Mouse (Mus musculus) liver, embryonic 16.5 days (tissue): ENCODE data around the gene Cyth3. TPM values are rescaled to one million over a fixed set of nuclear protein-coding genes. Genes with fewer than 3 reads are reported as not detected.

Experiments
- ATAC-seq: fragments of 200-750 bp; cut with Nextera tagmentation; 2 replicates; pipeline ENCODE4 v1.8.0; 2017; ENCODE audit warnings: low read depth, mild to moderate bottlenecking, moderate number of reproducible peaks, moderate library complexity
- H3K27ac ChIP-seq: fragments of 300-500 bp; sonication (generic); 2 replicates; pipeline ENCODE4 v1.5.1; 2014; ENCODE audit warnings: mild to moderate bottlenecking, low read length
- H3K27me3 ChIP-seq: fragments of 300-500 bp; sonication (generic); 2 replicates; pipeline ENCODE4 v1.6.1; 2014; ENCODE audit warnings: low read depth, low read length, mixed read lengths; ENCODE audit not compliant: control insufficient read depth, insufficient read depth
- H3K36me3 ChIP-seq: fragments of 300-500 bp; sonication (generic); 2 replicates; pipeline ENCODE4 v1.6.1; 2014; ENCODE audit warnings: mild to moderate bottlenecking; ENCODE audit not compliant: control insufficient read depth, insufficient read depth
- H3K4me1 ChIP-seq: fragments of 300-500 bp; sonication (generic); 2 replicates; pipeline ENCODE4 v1.6.1; 2014; ENCODE audit warnings: low read depth, low read length, mixed read lengths; ENCODE audit not compliant: control insufficient read depth
- H3K4me2 ChIP-seq: fragments of 300-500 bp; sonication (generic); 2 replicates; pipeline ENCODE4 v1.6.1; 2014; ENCODE audit warnings: low read depth, low read length, mixed read lengths
- H3K4me3 ChIP-seq: fragments of 300-500 bp; sonication (generic); 2 replicates; pipeline ENCODE4 v1.5.1; 2014; ENCODE audit warnings: low read depth, mild to moderate bottlenecking, low read length
- H3K9ac ChIP-seq: fragments of 300-500 bp; sonication (generic); 2 replicates; pipeline ENCODE4 v1.6.1; 2014; ENCODE audit warnings: low read depth, low read length
- H3K9me3 ChIP-seq: fragments of 300-500 bp; sonication (generic); replicated peaks from 2 replicates; pipeline ENCODE4 v1.6.1; 2016; ENCODE audit warnings: low read length; ENCODE audit not compliant: control insufficient read depth
- WGBS: fragments of 180-500 bp; shearing (Covaris S2); extraction: QIAGEN DNeasy Blood & Tissue Kit; methylation state at CpG from one replicate; pipeline ENCODE4 v1.1.7; 2014; ENCODE audit not compliant: insufficient replicate concordance; 5-methylcytosine and 5-hydroxymethylcytosine counted together
- polyA plus RNA-seq: library from polyadenylated mRNA; unstranded; fragments of >200 nt; fragmentation: Nextera tagmentation; extraction: Ambion mirVana; gene quantifications from 2 replicates; pipeline ENCODE4 v1.2.1, GENCODE M21; 2015

Cyth3 gene
- polyA plus RNA-seq, 1 experiment from 2014 or later = 34.7 TPM

DNA sequence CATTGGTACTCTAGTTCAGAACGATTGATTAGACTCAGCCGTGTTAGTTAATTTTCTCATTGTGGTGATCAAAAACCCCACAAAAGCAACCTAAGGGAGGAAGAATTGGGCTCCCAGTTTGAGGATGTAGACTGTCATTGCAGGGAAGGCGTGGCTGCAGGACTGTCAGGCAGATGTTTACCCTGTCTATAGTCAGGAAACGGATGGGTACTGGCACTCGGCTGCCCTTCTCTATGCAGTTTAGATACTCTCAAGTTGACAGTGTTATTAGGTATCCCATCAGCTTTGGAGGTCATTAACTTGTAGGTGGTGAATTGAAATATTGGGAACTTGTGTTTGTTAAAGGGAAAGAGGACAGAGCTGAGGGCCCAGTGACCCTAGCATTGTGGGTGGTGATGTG, 23.7 kb downstream of the Cyth3 start:
- 24% methylated on average over 5 of the region's 5 CpGs for WGBS
- no peaks in the 10 kb centered on the region for H3K27me3 ChIP-seq
- H3K27ac ChIP-seq = peak overlapping the region; percentile 81
- H3K4me2 ChIP-seq = peak overlapping the region; percentile 18
- H3K9me3 ChIP-seq = no peaks in the 10 kb centered on the region
- peak overlapping the region; percentile 38 for H3K9ac ChIP-seq
- peaks cover 48% of the 10 kb centered on the region for H3K4me1 ChIP-seq
- peaks cover 9% of the 10 kb centered on the region for H3K36me3 ChIP-seq
- peak; percentile 66 for ATAC-seq
- H3K4me3 ChIP-seq = no peak overlapping the region

DNA sequence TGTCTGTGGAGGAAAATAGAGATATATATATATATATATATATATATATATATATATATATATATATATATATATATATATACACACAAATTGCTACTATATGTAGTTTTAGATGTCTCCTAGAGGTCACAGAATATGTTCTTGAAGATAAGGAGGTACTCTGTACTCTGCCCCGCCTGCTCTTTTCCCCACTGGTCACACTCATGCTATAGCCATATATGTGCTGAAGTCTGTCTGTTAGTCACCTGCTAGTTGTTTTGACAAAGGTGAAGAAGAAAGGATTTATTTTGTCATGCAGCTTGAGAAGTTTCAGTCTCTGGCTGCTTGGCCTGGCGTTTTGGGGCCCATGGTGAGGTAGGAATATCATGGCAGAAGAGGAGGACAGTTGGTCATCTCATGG, 25.2 kb downstream of the Cyth3 start:
- H3K4me3 ChIP-seq = no peak overlapping the region
- WGBS = 27% methylated on average over 2 of the region's 2 CpGs
- H3K4me1 ChIP-seq = peaks cover 42% of the 10 kb centered on the region
- H3K27me3 ChIP-seq = no peaks in the 10 kb centered on the region
- peak overlapping the region; percentile 86 for H3K27ac ChIP-seq
- H3K36me3 ChIP-seq = peaks cover 9% of the 10 kb centered on the region
- peak; percentile 65 for ATAC-seq
- H3K9ac ChIP-seq = peak overlapping the region; percentile 25; the same call in 1 of the 2 replicates
- H3K4me2 ChIP-seq = 0 out of 2 replicates have a peak overlapping the region, but pooled peaks have one; percentile 1
- no peaks in the 10 kb centered on the region for H3K9me3 ChIP-seq

- Histone ChIP-seq H3K4me2 (0 out of 2 replicates have a peak overlapping the region, but pooled peaks have one; percentile 1), H3K27me3 (no peaks in the 10 kb centered on the region), H3K9ac (0 out of 2 replicates have a peak overlapping the region, but pooled peaks have one; percentile 25), H3K4me3 (no peak overlapping the region), H3K4me1 (peaks cover 47% of the 10 kb centered on the region), H3K36me3 (peaks cover 9% of the 10 kb centered on the region), H3K9me3 (no peaks in the 10 kb centered on the region), H3K27ac (peak overlapping the region; percentile 69)
- ATAC-seq = peak; percentile 57
- WGBS = 26% methylated on average over 2 of the region's 2 CpGs
These were observed 25.8 kb downstream of the Cyth3 start for GRCm38 (mm10) chr5:143648058-143648457.

GRCm38 (mm10) chr5:143649168-143649567, 26.9 kb downstream of the Cyth3 start:
- H3K9ac ChIP-seq = no peak overlapping the region
- no peak for ATAC-seq
- H3K4me1 ChIP-seq = peaks cover 53% of the 10 kb centered on the region
- no peak overlapping the region for H3K27ac ChIP-seq
- no peaks in the 10 kb centered on the region for H3K9me3 ChIP-seq
- H3K4me3 ChIP-seq = no peak overlapping the region
- H3K4me2 ChIP-seq = no peak overlapping the region
- peaks cover 9% of the 10 kb centered on the region for H3K36me3 ChIP-seq
- H3K27me3 ChIP-seq = no peaks in the 10 kb centered on the region
- WGBS = 80% methylated on average over 6 of the region's 6 CpGs

DNA sequence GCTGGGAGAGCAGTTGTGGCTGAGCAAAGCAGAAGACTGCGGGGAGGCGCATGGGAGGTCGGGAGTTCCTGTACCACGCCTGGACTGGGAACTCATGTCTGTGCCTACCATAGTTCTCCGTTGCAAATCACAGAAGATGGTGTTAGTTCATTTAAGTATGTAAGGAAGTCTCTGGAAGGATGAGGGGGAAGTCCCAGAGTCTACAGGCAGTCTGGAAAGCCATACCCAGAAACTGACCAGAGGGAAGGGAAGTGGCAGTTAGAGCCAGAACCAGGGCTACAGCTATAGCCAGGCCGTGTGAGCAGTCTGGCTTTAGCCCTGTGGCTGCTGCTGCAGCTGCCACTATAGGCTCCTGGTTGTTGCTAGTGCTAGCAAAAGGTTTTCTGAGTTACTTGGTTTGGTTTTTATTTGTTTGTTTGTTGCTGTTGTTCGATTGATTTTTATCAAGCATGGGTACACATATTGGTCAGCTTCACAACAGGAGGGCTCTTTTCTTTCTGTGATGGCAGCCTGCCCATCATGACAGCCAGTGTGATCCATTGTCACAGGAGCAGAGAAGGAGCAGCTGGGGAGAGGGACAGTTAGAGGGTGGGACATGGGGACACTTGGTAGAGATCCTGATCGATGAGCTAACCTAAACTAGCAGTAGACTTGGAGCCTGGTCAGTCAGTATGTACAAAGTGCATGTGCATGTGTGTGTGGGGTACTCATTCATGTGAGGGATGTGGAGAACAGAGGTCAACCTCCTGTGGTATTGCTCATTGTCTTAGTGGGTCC, 29.8 kb downstream of the Cyth3 start:
- Histone ChIP-seq H3K36me3 (peaks cover 9% of the 10 kb centered on the region), H3K9ac (no peak overlapping the region), H3K27me3 (no peaks in the 10 kb centered on the region), H3K9me3 (no peaks in the 10 kb centered on the region), H3K4me3 (no peak overlapping the region), H3K27ac (peak overlapping the region; percentile 37), H3K4me2 (no peak overlapping the region), H3K4me1 (peaks cover 60% of the 10 kb centered on the region)
- WGBS = 64% methylated on average over 8 of the region's 8 CpGs
- ATAC-seq = no peak

DNA sequence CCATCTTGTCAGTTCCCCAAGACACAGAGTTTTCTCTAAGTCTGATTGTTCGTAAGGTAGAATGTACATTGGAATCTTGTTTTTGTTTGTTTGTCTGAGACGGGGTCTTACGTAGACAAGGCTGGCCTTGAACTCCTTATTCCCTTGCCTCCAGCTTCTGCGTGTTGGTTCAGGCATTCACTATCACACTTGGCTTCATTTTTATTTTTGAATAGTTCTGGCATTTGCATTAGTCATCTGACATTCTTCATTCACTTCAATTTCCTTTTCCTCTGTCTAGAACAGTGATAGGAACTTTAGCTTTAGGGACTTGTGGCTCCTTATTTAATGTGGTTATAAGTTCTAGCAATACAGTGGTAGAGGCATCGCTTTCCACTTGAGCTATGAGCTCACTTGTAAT, 31.2 kb downstream of the Cyth3 start:
- no peak overlapping the region for H3K4me2 ChIP-seq

GRCm38 (mm10) chr5:143654670-143655510, 32.6 kb downstream of the Cyth3 start:
- no peaks in the 10 kb centered on the region for H3K9me3 ChIP-seq
- 16% methylated on average over 7 of the region's 7 CpGs for WGBS
- H3K27ac ChIP-seq = peak overlapping the region; percentile 92
- H3K4me1 ChIP-seq = peaks cover 73% of the 10 kb centered on the region
- no peaks in the 10 kb centered on the region for H3K27me3 ChIP-seq
- peaks cover 6% of the 10 kb centered on the region for H3K36me3 ChIP-seq
- peak overlapping the region; percentile 46 for H3K9ac ChIP-seq
- peak overlapping the region; percentile 31 for H3K4me3 ChIP-seq
- ATAC-seq = peak; percentile 81
- peak overlapping the region; percentile 57 for H3K4me2 ChIP-seq

More for the DNA sequence above, 31.2 kb downstream of the Cyth3 start:
- Histone ChIP-seq H3K27ac (peak overlapping the region; percentile 92), H3K27me3 (no peaks in the 10 kb centered on the region), H3K9me3 (no peaks in the 10 kb centered on the region), H3K36me3 (peaks cover 9% of the 10 kb centered on the region), H3K4me1 (peaks cover 60% of the 10 kb centered on the region), H3K4me3 (no peak overlapping the region), H3K9ac (no peak overlapping the region)
- 78% methylated on average over 5 of the region's 5 CpGs for WGBS
- no peak for ATAC-seq

DNA sequence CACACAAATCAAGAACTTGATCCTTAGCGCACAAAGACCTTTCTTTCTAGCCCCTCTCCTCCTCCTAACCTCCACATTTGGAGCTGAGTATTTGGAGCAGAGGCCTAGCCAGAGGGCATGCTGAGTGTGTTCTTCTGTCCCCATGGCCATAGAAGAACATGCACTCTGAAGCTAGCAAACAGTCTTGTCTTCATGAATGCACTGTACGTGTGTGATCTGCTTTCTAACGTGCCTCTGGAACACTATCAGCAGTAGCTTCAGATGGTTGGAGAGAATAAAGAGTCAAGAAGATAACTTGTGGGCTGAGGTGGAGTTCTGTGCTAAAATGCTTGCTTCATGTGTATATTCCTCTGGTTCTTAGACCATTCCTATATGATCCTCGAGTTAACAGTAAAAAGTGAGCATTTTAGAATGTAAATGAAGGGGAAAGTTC, 33.3 kb downstream of the Cyth3 start:
- Histone ChIP-seq H3K9me3 (no peaks in the 10 kb centered on the region), H3K27me3 (no peaks in the 10 kb centered on the region), H3K27ac (peak overlapping the region; percentile 92), H3K4me1 (peaks cover 76% of the 10 kb centered on the region), H3K4me2 (peak overlapping the region; percentile 57), H3K36me3 (peaks cover 3% of the 10 kb centered on the region), H3K9ac (peak overlapping the region; percentile 50), H3K4me3 (no peak overlapping the region)
- 26% methylated on average over 4 of the region's 4 CpGs for WGBS
- peak; percentile 77 for ATAC-seq
